Mouse (Mus musculus) myocyte (in vitro differentiated cells): ENCODE data around the gene Slamf1.

Source experiments
- CEBPB ChIP-seq: IDR thresholded peaks from 2 replicates; pipeline ENCODE4 v1.6.1; 2011; ENCODE audit warnings: mild to moderate bottlenecking, moderate library complexity; ENCODE audit not compliant: poor library complexity, insufficient read depth, severe bottlenecking
- MAX ChIP-seq: IDR thresholded peaks from one replicate; pipeline ENCODE4 v1.6.1; 2011; ENCODE audit warnings: low read depth, mild to moderate bottlenecking, control low read depth
- MYOD1 ChIP-seq, 3 experiments: IDR thresholded peaks; one replicate each; pipeline ENCODE4 v1.6.1; 2011; ENCODE audit warnings: control low read depth in 2 of 3, low read depth in 2 of 3, mild to moderate bottlenecking in 2 of 3, moderate library complexity in 1 of 3; ENCODE audit not compliant: insufficient read length in 2 of 3, control insufficient read depth in 1 of 3
- MYOG ChIP-seq, 3 experiments: IDR thresholded peaks; one replicate each; pipeline ENCODE4 v1.6.1; 2011; ENCODE audit warnings: control low read depth in 2 of 3, low read depth in 2 of 3, mild to moderate bottlenecking in 2 of 3; ENCODE audit not compliant: insufficient read length in 2 of 3, control insufficient read depth in 1 of 3, insufficient read depth in 1 of 3
- POLR2A ChIP-seq: IDR thresholded peaks from one replicate; pipeline ENCODE4 v1.6.1; 2011; ENCODE audit warnings: low read depth, mild to moderate bottlenecking, control low read depth, moderate library complexity; ENCODE audit not compliant: insufficient read length
- POLR2AphosphoS2 ChIP-seq: IDR thresholded peaks from one replicate; pipeline ENCODE4 v1.6.1; 2011; ENCODE audit warnings: low read depth, control low read depth; ENCODE audit not compliant: insufficient read length
- REST ChIP-seq: IDR thresholded peaks from one replicate; pipeline ENCODE4 v1.6.1; 2011; ENCODE audit warnings: mild to moderate bottlenecking, control low read depth, moderate library complexity; ENCODE audit not compliant: insufficient read depth, insufficient read length
- TCF12 ChIP-seq: IDR thresholded peaks from one replicate; pipeline ENCODE4 v1.6.1; 2011; ENCODE audit warnings: mild to moderate bottlenecking, control low read depth; ENCODE audit not compliant: poor library complexity, insufficient read depth, severe bottlenecking
- USF1 ChIP-seq: IDR thresholded peaks from one replicate; pipeline ENCODE4 v1.6.1; 2011; ENCODE audit warnings: low read depth, mild to moderate bottlenecking, control low read depth, moderate library complexity

- TF ChIP-seq POLR2A (no peak), TCF12 (no peak), USF1 (no peak), POLR2AphosphoS2 (no peak), MYOG (IDR thresholded peaks at IDR 0.05; ENCODE audit: control insufficient read depth in 1 of 3, insufficient read depth in 1 of 3, insufficient read length in 2 of 3, low read depth in 2 of 3) (no peak), CEBPB (no peak), REST (no peak), MAX (no peak), MYOD1 (IDR thresholded peaks at IDR 0.05; ENCODE audit: control insufficient read depth in 1 of 3, insufficient read length in 2 of 3, low read depth in 2 of 3) (no peak)
Observed at GRCm38 (mm10) chr1:171848201-171848600, 81.3 kb downstream of the Slamf1 start.
